Mouse (Mus musculus): ENCODE results near the gene Ache.

DNA sequence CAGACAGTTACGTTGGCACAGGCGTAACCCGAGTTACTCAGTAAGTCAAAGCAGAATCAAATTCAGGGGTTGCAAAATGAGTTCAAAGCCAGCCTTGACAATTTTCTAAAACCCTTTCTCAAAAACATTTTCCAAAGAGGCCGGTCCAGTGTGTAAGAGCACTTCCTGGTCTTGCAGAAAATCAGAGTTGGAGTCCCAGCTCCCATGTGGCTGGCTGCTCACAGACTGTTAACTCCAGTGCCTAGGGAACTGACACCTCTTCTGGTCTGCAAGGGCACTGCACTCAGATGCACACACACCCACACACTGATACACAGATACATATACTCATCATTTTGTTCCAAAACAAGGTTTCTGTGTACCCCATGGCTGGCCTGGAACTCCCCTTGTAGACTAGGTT, 21.0 kb downstream of the Ache start:
- TF ChIP-seq CTCF (IDR thresholded peaks at IDR 0.05; ENCODE audit: low read depth, low read length): no peak
- TF ChIP-seq POLR2A (IDR thresholded peaks at IDR 0.05; ENCODE audit: extremely low read depth, insufficient read depth, low read length): no peak

Measured in liver, adult 2 months (tissue).